Mouse (Mus musculus) ES-Bruce4 (cell line): ENCODE measurements around the gene Pip4k2b. TPM values are rescaled to one million over a fixed set of nuclear protein-coding genes. Genes with fewer than 3 reads are reported as not detected.

Experiments
- H3K27ac ChIP-seq: 2 replicates; pipeline ENCODE4 v1.5.1; 2012; ENCODE audit warnings: low read length, inconsistent platforms; ENCODE audit not compliant: insufficient read depth
- H3K27me3 ChIP-seq: 2 replicates; pipeline ENCODE4 v1.6.1; 2012; ENCODE audit warnings: mild to moderate bottlenecking, low read length, inconsistent platforms; ENCODE audit not compliant: control insufficient read depth, poor library complexity, insufficient read depth, severe bottlenecking
- H3K36me3 ChIP-seq: 2 replicates; pipeline ENCODE4 v1.6.1; 2012; ENCODE audit warnings: inconsistent platforms, mild to moderate bottlenecking, low read length, moderate library complexity; ENCODE audit not compliant: control insufficient read depth, poor library complexity, insufficient read depth, severe bottlenecking
- H3K4me1 ChIP-seq: one replicate; pipeline ENCODE4 v1.8.1; 2011; ENCODE audit warnings: low read length; ENCODE audit not compliant: control insufficient read depth, insufficient read depth
- H3K4me3 ChIP-seq: 2 replicates; pipeline ENCODE4 v1.5.1; 2011; ENCODE audit warnings: low read depth, mild to moderate bottlenecking, low read length
- H3K9ac ChIP-seq: 2 replicates; pipeline ENCODE4 v1.6.1; 2012; ENCODE audit warnings: low read depth, mild to moderate bottlenecking, inconsistent platforms; ENCODE audit not compliant: poor library complexity, severe bottlenecking
- H3K9me3 ChIP-seq: replicated peaks from 2 replicates; pipeline ENCODE4 v1.6.1; 2012; ENCODE audit warnings: mild to moderate bottlenecking, low read length, inconsistent platforms; ENCODE audit not compliant: control insufficient read depth, poor library complexity, insufficient read depth, severe bottlenecking
- CTCF ChIP-seq: IDR thresholded peaks from one replicate; pipeline ENCODE4 v1.8.1; 2011; ENCODE audit warnings: low read depth, low read length
- EP300 ChIP-seq: IDR thresholded peaks from 2 replicates; pipeline ENCODE4 v1.6.1; 2011; ENCODE audit warnings: low read depth, low read length; ENCODE audit not compliant: insufficient read depth
- POLR2A ChIP-seq: IDR thresholded peaks from one replicate; pipeline ENCODE4 v1.8.1; 2011; ENCODE audit warnings: low read length; ENCODE audit not compliant: insufficient read depth
- polyA plus RNA-seq: library from polyadenylated mRNA; stranded (reverse); fragments of >200 nt; gene quantifications from 2 replicates; pipeline ENCODE4 v1.2.4, GENCODE M21; 2011; ENCODE audit warnings: low read depth; ENCODE audit not compliant: missing spikeins, insufficient read depth, insufficient read length

Gene Pip4k2b
- polyA plus RNA-seq, 1 experiment, result 35.0 TPM

- TF ChIP-seq POLR2A (no peak), CTCF (no peak), EP300 (no peak)
- no peaks in the 10 kb centered on the region for H3K27me3 ChIP-seq
- H3K27ac ChIP-seq, result no peak overlapping the region
- peaks cover 21% of the 10 kb centered on the region for H3K4me1 ChIP-seq
- H3K9me3 ChIP-seq, result no peaks in the 10 kb centered on the region
- H3K36me3 ChIP-seq, result peaks cover 71% of the 10 kb centered on the region
- no peak overlapping the region for H3K9ac ChIP-seq
- no peak overlapping the region for H3K4me3 ChIP-seq
Measured at GRCm38 (mm10) chr11:97676050-97676754, 68.3 kb downstream of the Pip4k2b start.

GRCm38 (mm10) chr11:97673148-97673547 lies 71.4 kb downstream of the Pip4k2b start:
- no peak for TF ChIP-seq CTCF
- peak; percentile 68; the same call in 1 of the 2 replicates for TF ChIP-seq EP300
- no peak for TF ChIP-seq POLR2A
- H3K36me3 ChIP-seq, result peaks cover 54% of the 10 kb centered on the region
- no peak overlapping the region for H3K4me3 ChIP-seq
- no peak overlapping the region for H3K27ac ChIP-seq
- peaks cover 31% of the 10 kb centered on the region for H3K4me1 ChIP-seq
- no peaks in the 10 kb centered on the region for H3K27me3 ChIP-seq
- H3K9me3 ChIP-seq, result no peaks in the 10 kb centered on the region
- H3K9ac ChIP-seq, result no peak overlapping the region

DNA sequence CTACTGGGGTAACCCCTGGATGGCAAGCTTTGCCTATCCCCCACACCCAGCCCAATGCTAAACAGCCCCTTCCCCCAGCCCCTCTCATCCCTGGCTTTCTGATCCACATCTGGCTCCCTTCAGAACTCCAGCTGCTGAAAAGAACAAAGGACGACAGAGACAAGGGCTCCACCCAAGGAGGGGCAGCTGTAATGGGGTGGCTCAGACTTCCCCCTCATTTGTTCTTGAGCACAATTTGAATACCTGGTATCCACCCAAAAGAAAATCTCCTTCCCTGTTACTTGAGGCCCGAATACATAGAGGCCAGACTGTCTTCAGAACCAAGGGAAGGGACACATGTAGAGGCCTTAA lies 73.4 kb downstream of the Pip4k2b start:
- H3K9ac ChIP-seq, result no peak overlapping the region
- peak overlapping the region; percentile 95 for H3K27ac ChIP-seq
- H3K4me1 ChIP-seq, result peaks cover 29% of the 10 kb centered on the region
- no peak overlapping the region for H3K4me3 ChIP-seq
- no peak for TF ChIP-seq CTCF
- no peak for TF ChIP-seq POLR2A
- peak; percentile 93 for TF ChIP-seq EP300
- H3K36me3 ChIP-seq, result peaks cover 51% of the 10 kb centered on the region
- no peaks in the 10 kb centered on the region for H3K27me3 ChIP-seq
- no peaks in the 10 kb centered on the region for H3K9me3 ChIP-seq

DNA sequence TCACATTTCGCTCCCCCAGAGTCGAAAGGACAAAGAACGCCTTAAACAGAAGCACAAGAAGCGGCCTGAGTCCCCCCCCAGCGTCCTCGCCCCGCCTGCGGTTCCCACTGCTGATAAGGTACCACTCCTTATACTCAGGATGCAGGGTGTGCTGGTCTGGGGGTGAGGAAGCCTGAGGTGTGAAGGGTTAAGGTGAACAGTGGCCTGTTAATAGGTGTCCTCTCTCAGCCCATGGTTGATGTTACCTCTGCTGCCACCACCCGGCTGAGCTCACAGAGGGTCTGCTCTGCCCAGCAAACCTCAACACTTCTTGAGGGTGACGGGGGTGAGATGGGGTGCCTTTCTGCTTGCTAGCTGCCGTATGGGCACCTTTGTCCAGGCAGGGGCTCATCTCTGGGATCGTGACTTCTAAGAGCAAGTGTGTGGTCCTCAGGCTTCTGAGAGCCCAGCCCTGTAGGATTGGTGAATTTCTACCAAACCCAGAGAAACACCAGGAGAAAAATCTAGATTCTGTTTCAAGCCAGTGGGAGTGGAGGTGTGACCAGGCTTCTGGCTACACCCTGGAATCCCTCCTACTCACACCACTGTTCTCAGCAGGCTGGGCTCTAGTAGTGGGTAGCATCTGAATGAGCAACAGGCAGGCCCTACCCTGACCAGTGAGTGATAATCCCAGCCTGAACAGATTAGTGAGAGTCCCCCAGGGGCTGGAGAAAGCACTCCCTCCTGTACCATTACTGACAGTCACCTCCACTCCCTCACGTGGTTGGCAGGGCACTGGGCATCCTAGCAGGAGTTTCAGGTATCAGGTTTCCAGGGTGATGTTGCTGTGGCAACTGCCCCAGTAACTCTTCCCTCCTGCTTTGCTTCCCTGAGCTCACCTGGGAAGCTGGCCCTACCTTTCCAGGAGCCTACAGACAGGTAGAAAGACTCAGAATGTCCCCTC lies 74.0 kb downstream of the Pip4k2b start:
- Histone ChIP-seq H3K36me3 (peaks cover 48% of the 10 kb centered on the region), H3K4me3 (no peak overlapping the region), H3K9ac (peak overlapping the region; percentile 33), H3K27ac (peak overlapping the region; percentile 95), H3K27me3 (no peaks in the 10 kb centered on the region), H3K4me1 (peaks cover 23% of the 10 kb centered on the region), H3K9me3 (no peaks in the 10 kb centered on the region)
- no peak for TF ChIP-seq POLR2A
- TF ChIP-seq CTCF, result peak; percentile 35
- TF ChIP-seq EP300, result 0 out of 2 replicates have a peak, but pooled peaks have one; percentile 1

DNA sequence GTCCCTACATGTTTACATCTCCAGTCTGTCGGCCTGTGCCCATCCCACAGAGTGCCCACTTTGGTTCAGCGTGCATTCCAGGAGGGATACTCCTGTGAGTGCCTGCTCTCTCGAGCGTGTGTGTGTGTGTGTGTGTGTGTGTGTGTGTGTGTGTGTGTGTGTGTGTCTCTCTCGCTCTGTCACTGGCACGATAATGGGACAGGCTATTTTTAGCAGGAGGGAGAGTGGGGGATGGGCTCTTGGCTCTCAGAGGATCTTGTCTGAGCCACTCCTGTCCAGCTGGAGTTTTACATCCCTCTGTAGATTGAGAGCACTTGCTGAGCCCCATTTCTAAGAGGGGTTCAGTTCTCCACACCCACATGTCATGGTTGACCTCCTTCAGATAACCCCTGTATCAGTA lies 74.7 kb downstream of the Pip4k2b start:
- peak overlapping the region; percentile 33 for H3K9ac ChIP-seq
- peaks cover 23% of the 10 kb centered on the region for H3K4me1 ChIP-seq
- H3K27ac ChIP-seq, result peak overlapping the region; percentile 95
- H3K4me3 ChIP-seq, result no peak overlapping the region
- peaks cover 42% of the 10 kb centered on the region for H3K36me3 ChIP-seq
- no peak for TF ChIP-seq POLR2A
- no peaks in the 10 kb centered on the region for H3K27me3 ChIP-seq
- no peaks in the 10 kb centered on the region for H3K9me3 ChIP-seq

GRCm38 (mm10) chr11:97669268-97669667 lies 75.2 kb downstream of the Pip4k2b start:
- peaks cover 21% of the 10 kb centered on the region for H3K4me1 ChIP-seq
- peak overlapping the region; percentile 95 for H3K27ac ChIP-seq
- no peaks in the 10 kb centered on the region for H3K27me3 ChIP-seq
- peaks cover 36% of the 10 kb centered on the region for H3K36me3 ChIP-seq
- TF ChIP-seq CTCF (no peak), POLR2A (no peak), EP300 (no peak)
- H3K9me3 ChIP-seq, result no peaks in the 10 kb centered on the region
- peak overlapping the region; percentile 33 for H3K9ac ChIP-seq
- H3K4me3 ChIP-seq, result no peak overlapping the region; the same call in 1 of the 2 replicates
